Mouse (Mus musculus): ENCODE measurements at regions not wholly inside any gene's neighbourhood (a gene's known extent, or its start where the extent isn't known, plus 50 kb on each side); places are given as distances from the start of the nearest gene placed in this dataset.

DNA sequence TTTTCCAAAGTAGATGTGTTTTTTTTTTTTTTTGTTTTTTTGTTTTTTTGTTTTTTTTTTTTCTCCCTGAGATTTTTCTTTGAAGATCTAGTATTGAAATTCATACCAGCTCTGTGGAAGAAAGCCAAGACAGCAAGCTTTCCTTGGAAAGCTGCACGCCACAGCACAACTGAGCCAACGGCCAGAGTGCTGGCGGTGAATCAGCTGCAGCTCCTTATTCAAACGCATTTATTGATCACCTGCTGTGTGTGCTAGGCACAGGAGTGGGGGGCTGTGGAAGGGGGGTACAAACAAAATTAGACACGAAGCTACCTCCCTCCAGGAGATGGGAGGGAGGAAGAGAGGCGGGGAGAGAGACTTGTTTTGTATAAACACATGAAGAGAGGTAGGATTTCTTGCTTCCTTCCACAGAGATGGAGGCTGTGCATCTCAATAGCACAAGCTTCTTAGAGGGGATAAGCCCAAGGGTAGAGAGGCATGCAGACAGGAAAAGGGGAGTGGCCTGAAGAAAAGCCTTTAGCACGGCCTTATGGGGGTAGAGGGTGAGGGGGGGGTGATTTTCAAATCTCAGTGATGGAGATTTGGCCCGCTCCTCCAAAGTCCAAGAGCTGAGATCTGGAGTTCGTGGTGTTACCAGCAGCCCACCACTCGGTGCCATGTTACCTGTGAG, 170.1 kb upstream of the Pum3 start:
- H3K4me1 ChIP-seq (ENCODE audit: control insufficient read depth, insufficient read depth, insufficient read length, low read length) = no peaks in the 10 kb centered on the region
- no peaks in the 10 kb centered on the region for H3K36me3 ChIP-seq (ENCODE audit: control insufficient read depth, insufficient read depth, low read length)
- WGBS = 49% methylated on average over 10 of the region's 10 CpGs
- H3K4me3 ChIP-seq (ENCODE audit: low read depth, low read length) = no peak overlapping the region
- TF ChIP-seq CTCF (IDR thresholded peaks at IDR 0.05; ENCODE audit: extremely low read depth, insufficient read length, insufficient replicate concordance, low read depth, low read length) (no peak), POLR2A (IDR thresholded peaks at IDR 0.05; ENCODE audit: low read depth, low read length) (no peak)
- no peak overlapping the region for H3K27ac ChIP-seq (ENCODE audit: insufficient read depth, low read depth, low read length)
- H3K27me3 ChIP-seq (ENCODE audit: control insufficient read depth, insufficient read depth, low read length) = no peaks in the 10 kb centered on the region

DNA sequence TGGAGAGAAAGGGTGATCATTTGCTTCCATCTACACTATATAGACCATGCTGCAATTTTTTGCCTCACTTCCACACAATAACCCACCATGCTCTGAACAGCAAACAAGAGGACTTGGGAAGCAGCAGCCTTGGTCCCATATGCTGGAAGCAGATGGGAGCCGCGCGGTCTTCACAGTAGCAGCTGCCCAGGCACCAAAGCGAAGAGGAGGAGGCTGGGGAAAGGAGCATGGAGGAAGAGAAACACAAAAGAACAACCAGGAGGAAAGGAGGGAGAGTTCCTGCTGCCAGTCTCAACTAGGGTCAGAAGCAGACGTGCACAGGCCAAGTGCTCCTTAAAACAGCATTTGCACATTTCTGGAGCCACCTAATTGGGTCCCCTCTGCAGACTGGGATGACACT, 168.7 kb upstream of the Pum3 start:
- Histone ChIP-seq H3K4me1 (ENCODE audit: control insufficient read depth, insufficient read depth, insufficient read length, low read length) (no peaks in the 10 kb centered on the region), H3K36me3 (ENCODE audit: control insufficient read depth, insufficient read depth, low read length) (no peaks in the 10 kb centered on the region), H3K27ac (ENCODE audit: insufficient read depth, low read depth, low read length) (no peak overlapping the region), H3K27me3 (ENCODE audit: control insufficient read depth, insufficient read depth, low read length) (no peaks in the 10 kb centered on the region), H3K4me3 (ENCODE audit: low read depth, low read length) (no peak overlapping the region)
- 82% methylated on average over 5 of the region's 5 CpGs for WGBS
- TF ChIP-seq CTCF (IDR thresholded peaks at IDR 0.05; ENCODE audit: extremely low read depth, insufficient read length, insufficient replicate concordance, low read depth, low read length) = no peak
- no peak for TF ChIP-seq POLR2A (IDR thresholded peaks at IDR 0.05; ENCODE audit: low read depth, low read length)

DNA sequence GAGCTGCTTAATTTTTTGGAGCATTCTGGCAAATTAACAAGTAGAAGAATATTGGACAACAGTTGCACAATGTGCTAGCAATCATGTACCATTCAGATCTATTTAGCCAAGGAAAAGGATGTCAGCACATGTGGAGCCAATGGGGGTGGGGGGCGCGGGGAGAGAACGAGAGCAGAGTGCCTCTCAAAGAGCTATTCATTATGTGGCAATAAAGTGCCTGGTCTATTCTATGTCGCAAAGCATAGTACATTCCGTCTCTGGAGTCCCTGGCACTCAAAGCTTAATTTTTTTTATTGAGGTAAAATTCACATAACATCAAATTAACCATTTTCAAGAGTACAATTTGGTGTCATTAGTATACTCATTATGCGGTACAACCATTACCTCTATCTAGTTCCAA, 155.9 kb upstream of the Pum3 start:
- no peaks in the 10 kb centered on the region for H3K4me1 ChIP-seq (ENCODE audit: control insufficient read depth, insufficient read depth, insufficient read length, low read length)
- H3K27ac ChIP-seq (ENCODE audit: insufficient read depth, low read depth, low read length) = no peak overlapping the region
- no peak for TF ChIP-seq CTCF (IDR thresholded peaks at IDR 0.05; ENCODE audit: extremely low read depth, insufficient read length, insufficient replicate concordance, low read depth, low read length)
- no peak for TF ChIP-seq POLR2A (IDR thresholded peaks at IDR 0.05; ENCODE audit: low read depth, low read length)
- WGBS = 83% methylated on average over 6 of the region's 6 CpGs
- H3K27me3 ChIP-seq (ENCODE audit: control insufficient read depth, insufficient read depth, low read length) = no peaks in the 10 kb centered on the region
- H3K4me3 ChIP-seq (ENCODE audit: low read depth, low read length) = no peak overlapping the region
- H3K36me3 ChIP-seq (ENCODE audit: control insufficient read depth, insufficient read depth, low read length) = no peaks in the 10 kb centered on the region

DNA sequence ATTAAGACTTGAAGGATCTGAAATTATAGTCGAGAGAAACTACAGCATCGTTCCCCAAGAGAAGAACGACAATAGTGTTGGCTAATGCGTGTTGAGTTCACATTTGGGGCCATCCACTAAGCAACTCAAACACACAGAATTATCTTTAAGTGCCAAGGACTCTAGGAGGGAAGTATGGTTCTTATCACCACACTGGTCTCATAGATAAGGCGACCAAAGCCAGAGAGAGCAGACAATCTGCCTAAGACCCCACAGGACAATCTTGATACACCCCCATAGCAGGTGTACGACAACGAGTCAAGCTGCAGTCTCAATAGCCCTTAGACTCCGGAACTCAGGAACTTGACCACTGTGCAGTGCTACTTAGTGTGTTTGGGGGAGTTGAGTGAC, 152.5 kb upstream of the Pum3 start:
- H3K4me1 ChIP-seq (ENCODE audit: control insufficient read depth, insufficient read depth, insufficient read length, low read length) = no peaks in the 10 kb centered on the region
- H3K4me3 ChIP-seq (ENCODE audit: low read depth, low read length) = no peak overlapping the region
- no peaks in the 10 kb centered on the region for H3K27me3 ChIP-seq (ENCODE audit: control insufficient read depth, insufficient read depth, low read length)
- no peaks in the 10 kb centered on the region for H3K36me3 ChIP-seq (ENCODE audit: control insufficient read depth, insufficient read depth, low read length)
- no peak for TF ChIP-seq CTCF (IDR thresholded peaks at IDR 0.05; ENCODE audit: extremely low read depth, insufficient read length, insufficient replicate concordance, low read depth, low read length)
- no peak for TF ChIP-seq POLR2A (IDR thresholded peaks at IDR 0.05; ENCODE audit: low read depth, low read length)
- H3K27ac ChIP-seq (ENCODE audit: insufficient read depth, low read depth, low read length) = no peak overlapping the region
- 31% methylated on average over 8 of the region's 8 CpGs for WGBS

DNA sequence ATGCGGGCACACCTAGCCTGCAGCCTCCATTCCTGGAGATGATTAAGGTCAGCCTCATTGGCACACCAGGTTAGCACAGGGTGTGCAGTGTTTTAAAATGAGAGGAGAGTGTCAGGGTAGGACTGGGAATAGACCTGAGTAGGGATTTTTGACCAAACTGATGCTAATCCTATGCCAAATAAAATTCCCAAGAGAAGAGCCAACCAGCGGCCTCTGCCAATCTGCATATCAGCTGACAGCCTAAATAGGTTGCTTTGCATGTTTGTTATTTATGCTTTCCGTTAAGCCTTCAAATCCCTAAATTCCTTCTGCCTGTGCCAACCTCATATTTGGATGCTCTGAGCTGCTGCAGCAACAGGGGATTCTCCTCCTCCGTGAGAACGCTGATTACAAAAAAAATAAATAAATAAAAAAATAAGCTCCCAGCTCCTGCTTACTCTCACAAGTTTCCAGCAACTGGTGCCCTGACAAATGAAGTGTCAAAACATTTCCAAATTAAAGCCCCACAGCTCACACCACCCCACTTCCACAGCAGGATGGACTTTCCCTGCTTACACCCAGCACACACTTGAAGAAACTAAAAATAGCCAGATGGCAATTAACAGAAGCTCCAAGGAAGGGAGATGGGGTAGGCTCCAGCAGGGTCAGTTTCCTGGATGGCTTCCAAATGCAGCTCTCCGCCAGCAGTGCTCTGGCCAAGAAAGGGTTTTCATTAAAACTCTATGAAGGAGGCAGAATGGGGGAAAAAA, 151.9 kb upstream of the Pum3 start:
- 63% methylated on average over 6 of the region's 6 CpGs for WGBS
- no peak for TF ChIP-seq POLR2A (IDR thresholded peaks at IDR 0.05; ENCODE audit: low read depth, low read length)
- no peak for TF ChIP-seq CTCF (IDR thresholded peaks at IDR 0.05; ENCODE audit: extremely low read depth, insufficient read length, insufficient replicate concordance, low read depth, low read length)
- Histone ChIP-seq H3K27me3 (ENCODE audit: control insufficient read depth, insufficient read depth, low read length) (no peaks in the 10 kb centered on the region), H3K27ac (ENCODE audit: insufficient read depth, low read depth, low read length) (no peak overlapping the region), H3K4me1 (ENCODE audit: control insufficient read depth, insufficient read depth, insufficient read length, low read length) (no peaks in the 10 kb centered on the region), H3K4me3 (ENCODE audit: low read depth, low read length) (no peak overlapping the region), H3K36me3 (ENCODE audit: control insufficient read depth, insufficient read depth, low read length) (no peaks in the 10 kb centered on the region)

DNA sequence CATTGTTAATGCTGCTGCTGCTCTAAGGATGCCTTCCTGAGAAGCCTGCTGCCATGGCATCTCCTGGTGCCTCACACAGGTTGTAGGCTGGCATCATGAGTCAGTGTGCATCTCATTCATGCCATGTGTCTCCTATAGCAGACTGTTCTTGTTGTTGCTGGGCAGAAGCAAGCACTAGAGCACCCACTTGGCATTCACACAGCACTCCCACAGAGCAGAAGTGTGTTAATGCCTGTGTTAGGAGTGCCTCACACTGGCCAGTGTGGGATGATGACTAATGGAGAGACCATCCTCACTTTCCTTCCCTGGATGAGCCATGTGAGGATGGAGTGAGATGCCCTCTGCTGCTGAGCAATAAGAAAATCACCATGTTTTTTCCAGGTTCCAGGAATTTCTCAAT, 146.9 kb upstream of the Pum3 start:
- H3K27me3 ChIP-seq (ENCODE audit: control insufficient read depth, insufficient read depth, low read length) = no peaks in the 10 kb centered on the region
- no peak overlapping the region for H3K27ac ChIP-seq (ENCODE audit: insufficient read depth, low read depth, low read length)
- no peaks in the 10 kb centered on the region for H3K36me3 ChIP-seq (ENCODE audit: control insufficient read depth, insufficient read depth, low read length)
- H3K4me3 ChIP-seq (ENCODE audit: low read depth, low read length) = no peak overlapping the region
- TF ChIP-seq CTCF (IDR thresholded peaks at IDR 0.05; ENCODE audit: extremely low read depth, insufficient read length, insufficient replicate concordance, low read depth, low read length) = no peak
- TF ChIP-seq POLR2A (IDR thresholded peaks at IDR 0.05; ENCODE audit: low read depth, low read length) = no peak
- no peaks in the 10 kb centered on the region for H3K4me1 ChIP-seq (ENCODE audit: control insufficient read depth, insufficient read depth, insufficient read length, low read length)

DNA sequence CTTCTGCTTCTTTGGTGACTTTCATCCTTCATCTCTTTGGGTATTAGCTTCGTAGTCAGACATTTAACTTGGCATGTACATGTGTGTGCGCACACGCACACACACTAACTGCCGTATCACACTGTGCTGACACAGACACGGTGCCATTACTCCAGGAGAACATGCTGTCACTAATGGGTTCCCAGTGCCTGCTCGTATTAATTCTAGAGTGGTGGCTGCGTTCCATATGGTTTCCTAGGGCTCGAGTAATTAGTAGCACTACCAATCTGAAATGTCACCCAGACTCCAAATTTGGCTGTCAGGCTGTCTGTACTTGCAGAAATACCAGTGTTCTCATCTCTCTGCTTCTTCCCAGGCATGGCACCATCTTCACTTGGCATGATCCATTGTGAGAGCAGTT, 137.3 kb upstream of the Pum3 start:
- Histone ChIP-seq H3K27me3 (ENCODE audit: control insufficient read depth, insufficient read depth, low read length) (no peaks in the 10 kb centered on the region), H3K27ac (ENCODE audit: insufficient read depth, low read depth, low read length) (no peak overlapping the region), H3K4me3 (ENCODE audit: low read depth, low read length) (no peak overlapping the region), H3K4me1 (ENCODE audit: control insufficient read depth, insufficient read depth, insufficient read length, low read length) (no peaks in the 10 kb centered on the region), H3K36me3 (ENCODE audit: control insufficient read depth, insufficient read depth, low read length) (no peaks in the 10 kb centered on the region)
- TF ChIP-seq POLR2A (IDR thresholded peaks at IDR 0.05; ENCODE audit: low read depth, low read length) (no peak), CTCF (IDR thresholded peaks at IDR 0.05; ENCODE audit: extremely low read depth, insufficient read length, insufficient replicate concordance, low read depth, low read length) (no peak)
- 95% methylated on average over 8 of the region's 8 CpGs for WGBS
